Mouse (Mus musculus): ENCODE results near the gene Foxc2. TPM values are rescaled to one million over a fixed set of nuclear protein-coding genes. Genes with fewer than 3 reads are reported as not detected.

Foxc2 gene
- under 1 TPM in 1 of 26 experiments, not detected in 25; 0.70 TPM for total RNA-seq (2018; cell fraction: chromatin; rRNA removed)
- not detected for total RNA-seq (2018; cell fraction: cytosol; rRNA removed)
- not detected for total RNA-seq (2018; cell fraction: nucleus; rRNA removed)
- not detected in 3 replicates for polyA plus RNA-seq (2018)

GRCm38 (mm10) chr8:121115948-121116347, at the start of gene Foxc2:
Gene Foxc2, plus strand, starts transcription at chr8:121116171.
- Histone ChIP-seq H3K79me2 (ENCODE audit: inconsistent target) (no peaks in the 10 kb centered on the region), H3K27ac (no peak within 1 kb of the TSS), H3K4me3 (ENCODE audit: inconsistent target) (no peak within 1 kb of the TSS), H3K36me3 (ENCODE audit: inconsistent target) (no peaks in the 10 kb centered on the region)
- 6% methylated on average over 25 of the region's 25 CpGs for WGBS (ENCODE audit: missing documents)

- no peaks in the 10 kb centered on the region for H3K36me3 ChIP-seq (ENCODE audit: inconsistent target)
- H3K4me3 ChIP-seq (ENCODE audit: inconsistent target): no peak overlapping the region
- 4% methylated on average over 12 of the region's 12 CpGs for WGBS (ENCODE audit: missing documents)
- no peak overlapping the region for H3K27ac ChIP-seq
- H3K79me2 ChIP-seq (ENCODE audit: inconsistent target): no peaks in the 10 kb centered on the region
These were observed 44.5 kb upstream of the Foxc2 start for GRCm38 (mm10) chr8:121071454-121071853.

DNA sequence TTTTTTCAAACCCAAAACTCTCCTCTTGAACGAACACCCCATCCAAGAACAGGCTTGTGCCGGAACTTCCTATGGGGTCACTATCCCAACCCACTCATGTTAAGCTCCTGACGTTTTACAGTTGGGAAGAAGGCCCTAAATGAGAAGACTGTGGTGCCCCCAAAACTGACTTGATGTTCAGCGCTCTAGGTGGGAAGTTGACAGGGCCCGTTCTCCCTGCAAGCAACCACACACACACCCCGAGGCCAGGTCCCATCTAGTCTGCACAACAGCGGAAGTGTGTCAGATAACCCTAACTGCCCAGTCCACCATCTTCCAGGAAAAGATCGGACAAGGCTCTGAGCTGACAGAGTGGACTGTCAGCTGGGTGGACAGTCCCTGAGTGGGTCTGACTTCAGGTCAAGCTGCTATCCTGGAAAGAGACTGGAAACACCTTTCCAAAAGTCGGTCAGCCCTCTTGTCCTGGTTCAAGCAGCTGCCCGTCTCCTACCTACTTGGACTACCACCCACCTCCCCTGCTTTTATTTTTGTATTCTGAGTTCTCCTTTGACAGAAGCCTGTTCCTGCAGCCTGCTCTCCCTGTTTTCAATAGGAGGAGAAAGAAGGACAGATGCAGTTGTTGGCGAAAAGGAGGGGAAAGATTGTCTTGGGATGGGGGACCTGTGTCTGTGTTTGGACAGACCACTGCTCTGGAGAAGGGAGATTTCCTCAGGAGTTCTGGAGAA, 43.4 kb upstream of the Foxc2 start:
- no peak overlapping the region for H3K4me3 ChIP-seq (ENCODE audit: inconsistent target)
- 31% methylated on average over 11 of the region's 11 CpGs for WGBS (ENCODE audit: missing documents)
- H3K27ac ChIP-seq: no peak overlapping the region
- no peaks in the 10 kb centered on the region for H3K36me3 ChIP-seq (ENCODE audit: inconsistent target)
- H3K79me2 ChIP-seq (ENCODE audit: inconsistent target): no peaks in the 10 kb centered on the region

- WGBS (ENCODE audit: missing documents): 6% methylated on average over 48 of the region's 48 CpGs
- H3K36me3 ChIP-seq (ENCODE audit: inconsistent target): no peaks in the 10 kb centered on the region
- H3K4me3 ChIP-seq (ENCODE audit: inconsistent target): no peak overlapping the region
- H3K79me2 ChIP-seq (ENCODE audit: inconsistent target): no peaks in the 10 kb centered on the region
- no peak overlapping the region for H3K27ac ChIP-seq
These were observed 42.5 kb upstream of the Foxc2 start for GRCm38 (mm10) chr8:121073174-121074107.

DNA sequence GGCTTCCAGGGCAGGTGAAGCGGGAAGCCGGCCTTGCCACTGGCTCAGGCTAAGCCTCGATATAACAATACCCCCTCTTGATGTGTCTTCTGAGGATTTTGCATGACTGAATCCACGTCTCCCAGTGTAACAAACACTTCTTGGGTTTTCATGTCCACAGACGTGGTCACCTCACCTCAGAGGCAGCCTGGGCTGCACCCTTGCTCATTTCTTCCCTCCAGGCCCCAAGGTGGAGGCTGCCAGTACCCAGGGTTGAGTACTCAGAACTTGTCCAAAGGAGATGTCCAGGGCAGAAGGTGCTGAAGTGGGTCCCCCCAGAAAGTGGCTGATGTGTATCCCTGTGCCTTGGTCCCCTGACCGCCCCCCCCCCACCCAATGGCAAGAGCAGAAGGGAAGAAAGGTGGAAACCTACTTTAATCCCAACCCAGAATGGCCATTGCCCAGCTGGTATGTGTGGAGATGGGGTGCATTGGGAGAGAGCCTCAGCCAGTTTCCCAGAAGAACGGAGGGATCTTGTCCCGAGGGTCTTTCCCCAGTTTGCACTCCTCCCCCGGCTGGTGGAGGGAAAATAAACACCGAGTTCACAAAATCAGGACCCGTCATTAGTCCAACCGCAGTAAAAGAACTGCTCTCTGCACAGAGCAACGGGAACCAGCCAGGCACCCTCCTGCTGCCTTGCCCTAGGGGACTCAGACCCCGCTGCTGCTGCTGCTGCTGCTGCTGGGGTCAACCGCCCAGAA, 41.7 kb upstream of the Foxc2 start:
- no peak overlapping the region for H3K27ac ChIP-seq
- H3K79me2 ChIP-seq (ENCODE audit: inconsistent target): no peaks in the 10 kb centered on the region
- H3K4me3 ChIP-seq (ENCODE audit: inconsistent target): no peak overlapping the region
- 12% methylated on average over 15 of the region's 15 CpGs for WGBS (ENCODE audit: missing documents)
- H3K36me3 ChIP-seq (ENCODE audit: inconsistent target): no peaks in the 10 kb centered on the region

DNA sequence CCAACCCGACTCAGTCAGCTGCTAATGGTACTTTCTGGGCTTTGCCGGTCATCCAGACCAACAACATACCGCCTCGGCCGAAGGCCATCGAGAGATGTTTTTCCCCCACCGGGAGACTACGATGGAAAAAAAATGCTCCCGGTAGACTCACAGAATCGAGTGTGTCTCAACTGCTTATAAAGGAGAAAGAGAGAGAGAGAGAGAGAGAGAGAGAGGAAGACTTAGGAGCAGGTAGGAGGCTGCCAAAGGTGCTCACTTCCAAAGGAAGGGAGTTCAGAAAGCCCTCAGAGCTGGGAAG, 41.2 kb upstream of the Foxc2 start:
- Histone ChIP-seq H3K79me2 (ENCODE audit: inconsistent target) (no peaks in the 10 kb centered on the region), H3K27ac (no peak overlapping the region), H3K36me3 (ENCODE audit: inconsistent target) (no peaks in the 10 kb centered on the region), H3K4me3 (ENCODE audit: inconsistent target) (no peak overlapping the region)
- 4% methylated on average over 9 of the region's 10 CpGs for WGBS (ENCODE audit: missing documents)

- Histone ChIP-seq H3K27ac (no peak overlapping the region), H3K4me3 (ENCODE audit: inconsistent target) (no peak overlapping the region), H3K36me3 (ENCODE audit: inconsistent target) (no peaks in the 10 kb centered on the region), H3K79me2 (ENCODE audit: inconsistent target) (no peaks in the 10 kb centered on the region)
- WGBS (ENCODE audit: missing documents): 12% methylated on average over 13 of the region's 13 CpGs
These were observed 40.0 kb upstream of the Foxc2 start for GRCm38 (mm10) chr8:121075936-121076335.

GRCm38 (mm10) chr8:121076555-121076954, 39.4 kb upstream of the Foxc2 start:
- Histone ChIP-seq H3K4me3 (ENCODE audit: inconsistent target) (no peak overlapping the region), H3K36me3 (ENCODE audit: inconsistent target) (no peaks in the 10 kb centered on the region), H3K79me2 (ENCODE audit: inconsistent target) (no peaks in the 10 kb centered on the region), H3K27ac (no peak overlapping the region)
- WGBS (ENCODE audit: missing documents): 36% methylated on average over 7 of the region's 7 CpGs

GRCm38 (mm10) chr8:121078721-121079120, 37.2 kb upstream of the Foxc2 start:
- 18% methylated on average over 14 of the region's 14 CpGs for WGBS (ENCODE audit: missing documents)
- H3K27ac ChIP-seq: no peak overlapping the region
- H3K36me3 ChIP-seq (ENCODE audit: inconsistent target): no peaks in the 10 kb centered on the region
- H3K79me2 ChIP-seq (ENCODE audit: inconsistent target): no peaks in the 10 kb centered on the region
- H3K4me3 ChIP-seq (ENCODE audit: inconsistent target): no peak overlapping the region

DNA sequence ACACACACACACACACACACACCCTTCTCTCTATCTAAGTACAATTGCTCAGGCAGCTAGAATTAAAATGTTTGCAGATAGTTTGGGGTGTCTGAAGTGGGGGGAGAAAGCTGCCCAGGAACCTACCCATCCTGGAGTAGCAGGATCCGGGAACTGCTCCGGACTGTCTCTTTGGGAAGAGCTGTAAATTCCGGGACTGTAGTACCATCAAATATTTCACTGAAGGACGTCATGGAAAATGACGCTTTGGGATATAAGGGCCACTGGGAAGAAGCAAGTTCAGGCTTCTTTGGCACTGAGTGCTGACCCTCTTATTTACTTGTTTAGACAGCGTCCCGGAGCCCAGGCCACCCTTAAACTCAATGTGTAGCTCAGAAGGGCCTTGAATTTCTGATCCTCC, 36.8 kb upstream of the Foxc2 start:
- Histone ChIP-seq H3K36me3 (ENCODE audit: inconsistent target) (no peaks in the 10 kb centered on the region), H3K4me3 (ENCODE audit: inconsistent target) (no peak overlapping the region), H3K27ac (no peak overlapping the region), H3K79me2 (ENCODE audit: inconsistent target) (no peaks in the 10 kb centered on the region)
- whole genome bisulfite sequencing (ENCODE audit: missing documents): 14% methylated on average over 7 of the region's 7 CpGs

DNA sequence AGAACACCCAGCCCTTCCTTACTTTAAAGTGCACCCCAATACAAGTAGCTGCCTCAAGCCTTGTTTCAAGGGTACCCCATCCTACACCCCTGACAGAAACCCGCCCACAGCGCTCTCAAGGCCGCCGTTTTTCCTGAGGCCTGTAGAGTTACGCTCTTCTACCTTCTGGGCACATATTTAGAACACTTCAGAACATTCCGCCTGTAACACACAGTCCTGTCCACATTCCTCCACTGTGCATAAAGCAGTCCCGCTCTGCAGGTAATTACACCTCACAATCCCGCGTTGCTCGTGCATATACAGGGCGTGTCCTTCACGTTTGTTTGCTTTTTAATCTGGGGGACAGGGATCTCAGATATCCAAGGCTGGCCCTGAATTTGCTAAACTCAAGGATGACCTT, 36.0 kb upstream of the Foxc2 start:
- WGBS (ENCODE audit: missing documents): 30% methylated on average over 12 of the region's 12 CpGs
- H3K4me3 ChIP-seq (ENCODE audit: inconsistent target): no peak overlapping the region
- H3K79me2 ChIP-seq (ENCODE audit: inconsistent target): no peaks in the 10 kb centered on the region
- H3K27ac ChIP-seq: no peak overlapping the region
- no peaks in the 10 kb centered on the region for H3K36me3 ChIP-seq (ENCODE audit: inconsistent target)

- 5% methylated on average over 49 of the region's 49 CpGs for WGBS (ENCODE audit: missing documents)
- H3K79me2 ChIP-seq (ENCODE audit: inconsistent target): no peaks in the 10 kb centered on the region
- no peaks in the 10 kb centered on the region for H3K36me3 ChIP-seq (ENCODE audit: inconsistent target)
- no peak overlapping the region for H3K27ac ChIP-seq
- H3K4me3 ChIP-seq (ENCODE audit: inconsistent target): no peak overlapping the region
These were observed 35.4 kb upstream of the Foxc2 start for GRCm38 (mm10) chr8:121080361-121081090.

GRCm38 (mm10) chr8:121081398-121081797, 34.6 kb upstream of the Foxc2 start:
- Histone ChIP-seq H3K4me3 (ENCODE audit: inconsistent target) (no peak overlapping the region), H3K36me3 (ENCODE audit: inconsistent target) (no peaks in the 10 kb centered on the region), H3K27ac (no peak overlapping the region), H3K79me2 (ENCODE audit: inconsistent target) (no peaks in the 10 kb centered on the region)
- 15% methylated on average over 7 of the region's 7 CpGs for WGBS (ENCODE audit: missing documents)
